Mouse (Mus musculus) spleen, adult 12 weeks (tissue): ENCODE measurements around the gene Pphln1.

Source experiments
- DNase-seq: peaks from one replicate; pipeline ENCODE4 v3.0.0; 2022; ENCODE audit warnings: low spot score

The Pphln1 gene

DNA sequence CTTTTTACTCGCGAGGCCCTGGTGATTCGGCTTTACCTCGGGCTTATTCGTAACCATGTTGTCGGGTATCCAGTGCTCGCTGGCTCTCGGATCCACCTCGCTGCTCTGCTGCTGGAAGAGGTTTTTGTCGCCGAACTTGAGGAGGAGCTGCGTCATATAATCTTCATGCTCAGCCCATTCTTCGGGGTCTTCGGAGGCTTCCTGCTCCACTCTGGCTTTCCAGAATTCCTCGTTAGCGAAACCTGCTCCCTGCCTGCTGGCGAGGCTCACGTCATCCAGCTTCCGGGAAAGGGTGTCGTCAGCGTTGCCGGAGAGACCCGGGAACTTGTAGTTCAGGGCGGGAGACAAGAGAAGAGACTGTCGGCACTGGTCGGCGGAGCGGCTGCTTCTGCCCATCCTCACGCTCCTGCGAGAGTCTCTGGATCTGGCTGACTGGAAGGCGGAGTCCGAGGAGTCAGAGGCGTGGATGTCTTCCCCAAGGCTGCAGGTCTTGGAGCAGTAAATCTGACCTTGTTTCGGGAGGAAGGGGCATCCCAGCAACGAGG lies 105.1 kb downstream of the Pphln1 start:
- DNase-seq = no peak

DNA sequence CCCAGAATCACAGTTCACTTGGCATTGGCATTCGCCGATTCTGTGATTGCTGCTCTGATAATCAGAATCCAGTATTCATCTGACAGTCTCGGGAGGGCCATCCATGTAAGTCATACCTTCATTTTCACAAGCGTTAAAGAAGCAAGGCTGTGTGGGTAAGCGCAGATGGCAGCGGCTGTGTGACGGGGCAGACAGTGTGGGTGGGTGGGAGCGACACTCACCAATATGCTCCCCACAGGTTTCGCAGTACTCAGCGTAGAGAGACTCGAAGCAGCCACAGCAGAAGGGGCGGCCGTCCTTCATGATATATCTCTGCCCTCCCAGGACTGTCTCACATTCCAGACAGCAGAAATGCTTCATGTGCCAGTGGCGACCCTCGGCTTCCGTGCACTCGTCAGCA lies 106.7 kb downstream of the Pphln1 start:
- no peak for DNase-seq

DNA sequence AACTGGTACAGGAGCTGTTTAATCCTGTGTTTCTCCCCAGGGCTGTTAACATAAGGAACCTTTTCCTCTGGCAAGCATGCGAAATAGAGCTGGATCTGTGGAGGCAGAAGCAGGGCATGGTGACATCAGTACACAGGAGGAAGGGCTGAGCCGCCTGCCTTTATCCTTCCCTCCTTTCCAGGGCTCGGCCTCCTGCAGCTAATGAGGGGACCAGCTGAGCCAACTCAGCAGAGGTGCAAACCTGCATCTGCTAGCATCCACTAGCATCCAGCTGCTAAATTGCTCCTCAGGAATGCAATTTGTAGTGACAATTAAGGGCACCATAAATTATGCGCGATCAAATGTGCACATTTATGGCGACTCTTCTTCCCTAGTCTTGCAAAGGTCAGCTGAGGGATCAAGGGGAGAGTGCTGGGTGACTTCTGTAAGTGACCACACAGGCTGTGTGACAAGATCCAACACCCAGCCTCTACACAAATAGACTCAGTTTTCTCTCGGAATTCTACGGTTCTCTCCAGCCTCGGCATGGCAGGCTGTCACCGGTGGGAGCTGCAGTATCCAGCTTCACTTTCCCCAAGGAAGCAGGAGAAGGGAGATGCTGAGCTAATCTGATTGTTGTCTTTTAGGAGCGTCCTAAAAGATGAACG lies 112.7 kb downstream of the Pphln1 start:
- no peak for DNase-seq

DNA sequence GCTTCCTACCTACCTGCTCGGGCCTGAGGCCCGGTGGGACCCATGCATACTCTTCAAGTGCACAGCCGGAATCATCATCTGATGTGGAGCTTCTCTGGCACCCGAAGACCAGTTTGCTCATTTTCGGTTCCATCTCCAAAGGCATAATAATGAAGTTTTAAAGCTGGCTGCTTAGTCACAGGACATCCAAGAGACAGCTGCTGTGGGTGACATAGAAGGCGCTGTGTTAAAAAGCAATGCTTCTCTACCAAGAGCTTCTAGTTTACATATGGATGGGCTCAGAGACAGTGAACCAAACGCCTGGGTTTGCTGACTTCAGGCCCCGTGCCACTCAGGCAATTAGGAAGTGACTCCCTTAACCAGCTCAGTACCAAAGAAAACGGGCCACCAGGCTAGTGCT lies 114.3 kb downstream of the Pphln1 start:
- DNase-seq = no peak

DNA sequence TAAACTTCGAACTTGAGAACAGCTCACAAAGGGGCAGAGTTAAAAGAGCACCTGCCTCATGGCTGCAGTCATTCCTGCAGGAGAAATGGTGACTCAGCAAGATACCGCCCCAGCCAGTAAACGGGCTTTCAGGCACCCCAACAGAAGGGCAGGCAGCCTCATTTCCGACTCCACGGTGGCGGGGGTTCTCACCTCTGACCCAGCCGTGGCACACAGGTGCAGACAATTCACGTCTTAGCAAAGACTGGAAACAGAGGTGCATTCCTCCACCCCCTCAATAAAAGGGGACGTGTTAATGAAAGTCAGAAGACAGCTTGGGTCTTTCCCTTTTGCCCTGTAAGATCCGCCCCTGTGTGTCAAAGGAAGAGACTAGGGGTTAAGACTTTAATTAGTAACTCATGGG lies 115.8 kb downstream of the Pphln1 start:
- DNase-seq = no peak

DNA sequence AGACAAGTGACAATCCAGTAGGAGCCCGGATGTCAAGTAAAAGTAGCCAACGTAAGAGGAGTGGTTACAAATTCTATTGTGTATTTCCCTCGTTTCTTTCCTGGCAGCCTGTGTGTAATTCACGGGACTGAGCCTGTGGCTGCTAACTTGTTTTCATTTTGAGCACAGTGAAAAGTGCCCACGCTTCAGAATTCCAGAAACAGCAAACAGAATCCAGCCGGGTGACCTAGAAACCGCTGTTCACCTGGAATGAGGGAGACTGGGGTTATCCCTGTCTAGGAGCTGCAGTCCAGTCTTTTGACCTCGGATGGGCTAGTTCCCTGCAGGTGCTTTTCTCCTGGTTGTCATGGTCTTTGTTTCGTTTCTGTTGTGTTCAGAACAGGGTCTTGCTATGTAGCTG lies 117.2 kb downstream of the Pphln1 start:
- DNase-seq = no peak

DNA sequence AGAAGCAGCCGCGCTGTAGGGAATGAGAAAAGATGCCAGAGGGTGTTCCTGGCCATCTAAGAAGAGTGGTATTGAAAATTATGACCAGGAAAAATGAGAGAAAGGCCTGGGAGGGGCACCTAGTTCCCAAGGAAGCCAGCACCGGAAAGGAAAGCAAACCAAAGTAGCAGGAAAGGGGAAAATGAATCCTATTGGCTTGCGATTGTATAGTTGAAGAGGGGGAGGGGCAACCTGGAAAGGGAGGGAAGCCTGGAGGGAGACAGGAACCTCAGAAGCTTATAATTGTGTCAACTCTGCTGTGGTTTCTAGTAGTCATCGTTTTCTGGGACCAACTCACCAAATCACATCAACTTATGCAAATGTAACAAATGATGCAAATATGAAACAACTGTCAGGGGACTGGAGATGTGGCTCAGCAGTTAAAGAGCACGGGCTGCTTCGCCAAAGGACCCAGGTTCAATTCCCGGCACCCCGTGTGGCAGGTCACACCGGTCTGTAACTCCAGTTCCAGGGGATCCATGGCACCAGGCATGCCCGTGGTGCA lies 118.9 kb downstream of the Pphln1 start:
- no peak for DNase-seq

DNA sequence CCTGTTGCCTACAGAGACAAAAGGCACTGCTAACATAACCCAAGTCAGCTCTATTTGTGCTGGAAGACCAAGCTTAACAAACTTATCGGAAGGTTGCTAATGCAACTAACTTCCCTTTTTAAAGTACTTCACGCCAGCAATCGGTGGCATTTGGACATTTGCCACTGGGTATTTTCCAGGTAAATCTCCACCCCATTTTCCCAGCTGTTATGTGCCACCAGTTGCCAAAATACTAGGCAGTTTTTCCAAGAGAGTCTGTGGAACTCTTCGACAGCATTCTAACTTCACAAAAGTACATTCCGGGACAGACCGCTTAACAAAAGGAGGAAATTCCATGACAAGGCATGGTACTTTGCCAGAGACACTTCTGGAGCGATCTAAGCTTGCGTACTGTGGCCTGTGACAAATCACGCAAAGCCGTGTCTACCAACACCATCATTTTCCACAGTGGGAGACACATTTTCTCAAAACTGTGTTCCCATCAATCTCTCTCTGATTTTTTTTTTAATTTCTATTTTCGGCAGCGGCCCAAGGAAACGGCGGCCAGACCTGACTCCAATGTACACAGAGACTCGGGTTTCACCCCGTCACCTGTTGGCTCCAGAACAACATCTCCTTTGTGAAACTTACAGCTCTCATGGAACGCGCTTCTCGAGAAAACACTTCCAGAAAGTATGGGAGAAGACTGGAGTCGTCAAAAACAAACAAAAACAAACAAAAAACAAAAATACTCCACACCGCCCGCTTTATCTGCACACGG lies 120.2 kb downstream of the Pphln1 start:
- DNase-seq = no peak

DNA sequence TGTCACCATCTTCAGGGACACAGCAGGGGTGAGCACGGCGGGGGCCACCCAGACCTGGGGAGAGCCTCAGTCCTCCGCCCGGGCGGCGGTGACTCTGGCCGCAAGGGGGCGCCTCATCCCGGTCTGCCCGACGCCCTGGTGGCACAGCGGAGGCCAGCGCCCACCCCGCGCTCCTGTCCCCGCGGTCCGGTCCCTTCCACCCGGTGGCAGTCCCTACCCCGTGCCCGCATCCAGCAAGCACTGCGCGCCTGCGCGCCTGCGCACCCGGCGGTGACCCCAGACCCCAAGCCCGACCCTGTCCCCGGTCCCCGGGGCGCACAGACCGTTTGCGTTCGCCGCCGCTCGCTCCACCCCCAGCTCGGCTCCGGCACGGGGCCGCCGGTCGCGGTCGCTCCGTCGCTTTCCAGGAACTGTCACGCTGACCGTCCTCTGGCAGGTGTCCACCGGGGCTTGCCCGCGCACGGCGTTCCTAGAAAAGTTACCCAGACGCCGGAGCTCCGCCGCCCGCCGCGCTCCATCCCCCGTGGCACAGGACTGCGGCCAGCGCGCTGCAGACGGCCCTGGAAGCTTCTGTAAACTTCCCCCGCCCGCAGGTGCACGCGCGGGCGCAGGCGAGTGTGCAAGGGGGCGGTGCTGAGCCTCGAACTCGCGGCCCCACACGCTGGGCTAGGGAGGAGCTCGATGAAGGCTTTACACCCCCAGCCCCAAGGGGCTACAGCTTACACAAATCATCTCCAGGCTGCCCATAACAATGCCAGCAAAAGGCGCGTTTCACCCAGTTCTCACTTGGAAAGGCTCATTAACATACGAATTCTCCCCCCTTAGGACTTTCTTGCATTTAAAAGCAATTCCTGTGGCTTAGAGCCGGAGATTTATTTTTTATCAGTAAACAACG lies 121.0 kb downstream of the Pphln1 start:
- peak; percentile 64 for DNase-seq

DNA sequence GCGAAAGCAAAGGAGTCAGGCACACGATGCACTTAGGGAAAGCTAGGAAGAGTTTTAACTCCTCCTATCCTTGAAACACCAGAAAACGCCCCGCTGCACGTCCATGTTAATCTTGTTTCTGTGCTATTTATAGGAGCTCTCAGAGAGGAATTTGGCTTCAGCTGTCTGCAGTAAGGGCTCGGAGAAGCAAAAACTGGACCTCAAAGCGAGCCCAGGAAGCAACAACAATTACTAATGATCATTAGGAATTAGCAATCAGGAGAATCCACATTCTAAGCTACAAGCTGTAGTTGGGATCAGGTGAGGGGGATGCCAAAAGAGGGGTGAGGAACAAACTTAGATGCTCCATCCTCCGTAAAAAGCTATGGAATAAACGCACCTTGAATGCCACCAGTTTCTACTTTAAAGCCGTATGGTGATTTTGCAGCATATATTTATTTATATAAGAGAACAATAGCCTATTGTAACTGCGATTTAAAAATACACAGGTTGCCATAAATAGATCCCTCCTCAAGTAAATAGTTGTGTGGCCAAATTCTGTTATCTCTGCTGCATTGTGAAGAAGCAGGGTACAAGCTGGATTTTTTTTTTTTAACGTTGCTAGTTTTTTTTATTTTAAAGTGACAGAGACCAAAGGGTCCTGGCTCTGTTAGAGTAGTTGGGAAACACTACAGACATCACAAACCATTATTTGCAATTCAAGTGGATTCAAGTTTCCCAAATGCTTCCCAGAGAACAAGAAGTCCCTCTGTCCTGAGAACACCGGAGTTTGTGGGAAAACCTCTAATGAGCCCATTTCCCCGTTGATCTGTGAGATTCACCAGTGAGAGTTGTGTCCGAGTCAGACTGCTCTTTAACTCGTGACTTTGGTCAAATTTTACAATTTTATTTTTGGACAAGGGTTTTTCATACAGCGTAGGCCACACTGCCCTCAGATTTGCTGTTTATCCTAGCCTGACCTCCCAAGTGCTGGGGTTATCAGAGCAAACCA lies 122.0 kb downstream of the Pphln1 start:
- DNase-seq = no peak

DNA sequence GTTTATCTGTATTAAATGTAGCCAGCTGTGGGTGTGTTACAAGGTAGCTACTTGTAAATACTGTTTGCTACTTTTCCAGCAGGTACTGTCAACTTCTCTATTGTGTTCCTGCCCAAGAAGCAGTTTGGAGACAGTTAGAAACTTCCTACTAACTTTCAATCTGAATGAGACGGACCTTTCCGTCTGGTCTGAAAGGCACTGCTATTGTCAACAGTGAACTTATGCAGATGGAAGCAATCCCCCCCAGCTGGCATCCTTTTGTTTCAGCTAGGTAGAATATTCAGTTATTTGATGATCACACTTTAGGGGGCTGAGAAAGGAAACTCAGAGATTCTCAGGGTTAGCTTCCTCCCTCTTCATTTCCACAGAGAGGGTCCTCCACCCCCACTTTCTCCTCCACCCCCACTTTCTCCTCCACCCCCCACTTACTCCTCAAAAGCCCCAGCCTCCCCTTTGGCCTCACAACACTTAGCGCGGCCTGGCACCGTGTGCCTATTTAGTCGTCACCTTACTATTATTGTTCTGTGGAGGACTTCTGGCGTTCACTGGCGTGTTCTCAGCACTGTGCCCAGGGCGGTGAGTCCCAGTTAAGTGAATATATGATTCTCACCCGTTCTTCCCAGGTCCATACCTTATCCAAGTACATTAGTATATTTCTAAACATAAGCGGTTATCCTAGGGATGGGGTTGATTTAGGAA lies 123.1 kb downstream of the Pphln1 start:
- no peak for DNase-seq

DNA sequence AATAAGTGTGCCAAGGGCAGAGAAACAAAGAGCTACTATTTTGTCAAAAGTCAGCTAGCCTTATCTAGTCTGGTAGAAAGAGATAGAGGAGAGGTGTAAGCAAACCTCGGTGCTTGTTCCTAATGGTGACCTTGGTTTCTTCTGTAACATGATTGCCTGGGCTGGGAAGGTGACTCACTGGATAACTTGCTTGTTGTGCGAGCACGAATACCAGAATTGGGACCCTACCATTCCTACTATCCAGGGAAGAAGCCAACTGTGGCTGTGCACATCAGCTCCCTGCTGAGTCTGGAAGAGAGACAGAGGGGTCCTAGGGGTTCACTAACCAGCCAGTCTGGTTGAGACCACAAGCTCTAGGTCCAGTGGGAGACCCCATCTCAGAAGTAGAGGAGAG lies 123.6 kb downstream of the Pphln1 start:
- DNase-seq = no peak

DNA sequence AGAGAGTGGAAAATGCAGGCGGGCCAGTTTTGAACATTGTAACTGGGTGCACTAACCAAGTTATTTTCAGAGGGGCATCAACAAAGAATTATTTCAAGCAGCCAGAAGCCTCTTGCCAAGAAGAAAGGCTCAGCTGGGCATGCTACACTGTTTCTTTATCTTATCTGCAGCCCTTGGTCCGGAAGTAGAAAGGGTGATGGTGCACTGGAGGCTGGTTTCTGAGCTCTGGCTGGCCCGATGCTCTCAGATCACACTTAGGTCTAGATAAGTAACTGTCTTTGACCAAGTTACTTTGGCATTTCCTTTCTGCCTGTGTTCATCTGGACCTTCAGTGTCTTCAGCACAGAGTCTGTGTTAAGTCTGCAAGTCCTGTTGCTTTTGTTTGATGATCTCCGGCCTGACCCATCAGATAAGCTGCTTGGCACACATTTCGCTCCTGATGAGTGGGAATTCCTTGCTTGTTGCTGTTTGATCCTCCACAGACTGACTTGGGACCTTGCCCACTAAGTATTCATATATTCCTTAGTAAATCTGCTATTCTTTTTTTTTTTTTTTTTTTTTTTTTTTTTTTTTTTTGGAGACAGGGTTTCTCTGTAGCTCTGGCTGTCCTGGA lies 127.3 kb downstream of the Pphln1 start:
- DNase-seq = no peak

DNA sequence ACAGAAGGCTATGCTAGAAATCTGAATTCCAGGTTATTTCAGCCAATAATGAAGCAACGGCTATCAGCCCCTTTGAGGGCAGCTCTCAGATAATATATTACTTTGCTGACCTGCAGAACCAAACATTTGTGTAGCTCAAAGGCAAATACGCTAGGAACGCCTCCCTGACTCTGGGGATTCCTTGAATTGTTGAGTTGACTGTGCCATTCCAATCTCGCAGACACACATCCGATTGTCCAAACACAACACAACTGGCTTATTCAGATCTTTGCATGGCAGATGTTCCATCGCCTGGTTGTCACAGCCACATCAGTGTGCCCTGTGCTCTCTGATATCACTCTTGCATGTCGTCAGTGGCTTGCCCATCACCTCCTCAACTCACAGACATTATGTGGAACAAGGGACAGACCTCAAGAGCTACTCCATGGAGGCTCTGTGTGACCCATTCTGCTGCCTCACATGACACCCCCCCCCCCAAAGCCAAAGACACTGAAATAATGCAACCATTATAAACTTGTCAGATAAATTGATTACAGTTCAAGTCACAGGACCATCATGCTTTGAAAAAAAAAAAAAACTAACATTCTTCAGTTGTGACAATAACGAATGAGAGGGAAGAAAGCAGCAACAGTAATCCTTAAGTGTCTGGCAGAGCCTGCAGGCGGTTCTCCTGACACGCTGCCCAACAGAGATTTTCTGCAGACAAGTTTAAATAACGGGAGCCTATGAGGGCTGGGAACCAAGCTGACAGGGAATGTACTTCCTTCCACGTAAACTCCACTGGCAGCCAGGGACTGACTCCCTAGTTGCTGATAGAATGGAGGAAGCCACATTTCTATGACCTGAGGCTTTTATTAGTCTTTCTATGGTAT lies 131.9 kb downstream of the Pphln1 start:
- no peak for DNase-seq

DNA sequence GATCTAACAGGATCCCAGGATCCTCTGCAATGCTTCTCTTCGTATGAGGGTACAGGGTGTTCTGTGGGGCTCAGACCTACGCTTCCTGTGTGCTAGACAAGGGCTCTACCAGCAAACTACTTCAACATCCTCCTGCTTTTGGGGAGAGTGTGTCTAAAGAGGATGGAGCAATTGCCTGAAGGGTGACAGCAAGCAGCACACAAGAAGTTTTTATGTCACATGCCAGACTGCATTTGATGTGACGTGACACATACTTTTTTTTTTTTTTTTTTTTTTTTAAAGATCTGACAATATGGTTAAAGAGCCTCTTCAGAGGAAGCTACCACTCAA lies 132.5 kb downstream of the Pphln1 start:
- no peak for DNase-seq

DNA sequence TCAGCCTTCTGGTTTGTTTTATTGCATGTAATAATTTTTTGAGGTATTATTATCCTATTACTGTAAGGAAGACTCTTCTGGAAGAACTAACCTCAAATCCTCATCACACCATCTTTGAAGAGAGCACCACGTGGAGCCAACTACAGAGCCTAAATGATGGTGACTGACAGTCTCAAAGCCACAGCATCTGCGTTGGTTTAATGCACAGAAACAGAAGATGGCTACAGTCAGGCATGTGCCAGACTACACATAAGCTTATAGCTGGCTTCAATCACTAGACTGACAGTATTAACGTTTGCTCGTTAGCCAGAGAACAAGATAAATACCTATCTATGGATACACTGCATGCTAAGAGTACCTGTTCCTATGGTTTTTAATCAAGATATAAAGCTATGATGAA lies 138.0 kb downstream of the Pphln1 start:
- no peak for DNase-seq

DNA sequence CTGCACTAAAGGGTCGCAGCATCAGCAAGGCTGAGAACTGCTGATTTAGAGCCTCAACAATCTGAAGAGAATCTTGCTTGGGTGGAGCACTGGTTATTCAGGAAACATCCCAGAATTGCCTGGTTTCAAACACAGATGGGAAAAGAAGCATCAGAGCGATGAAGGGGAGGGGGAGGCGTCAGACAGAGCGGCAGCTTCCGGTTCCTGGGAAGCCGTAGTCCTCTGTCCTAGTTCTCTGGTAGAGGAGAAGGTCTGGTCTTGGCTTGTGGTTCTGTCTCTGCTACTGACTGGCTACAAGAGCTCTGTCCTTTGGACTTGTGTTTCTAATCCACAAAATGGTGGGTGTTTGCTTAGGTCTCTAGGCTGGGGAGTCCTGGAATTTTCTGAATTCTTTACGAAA lies 139.6 kb downstream of the Pphln1 start:
- DNase-seq = no peak

DNA sequence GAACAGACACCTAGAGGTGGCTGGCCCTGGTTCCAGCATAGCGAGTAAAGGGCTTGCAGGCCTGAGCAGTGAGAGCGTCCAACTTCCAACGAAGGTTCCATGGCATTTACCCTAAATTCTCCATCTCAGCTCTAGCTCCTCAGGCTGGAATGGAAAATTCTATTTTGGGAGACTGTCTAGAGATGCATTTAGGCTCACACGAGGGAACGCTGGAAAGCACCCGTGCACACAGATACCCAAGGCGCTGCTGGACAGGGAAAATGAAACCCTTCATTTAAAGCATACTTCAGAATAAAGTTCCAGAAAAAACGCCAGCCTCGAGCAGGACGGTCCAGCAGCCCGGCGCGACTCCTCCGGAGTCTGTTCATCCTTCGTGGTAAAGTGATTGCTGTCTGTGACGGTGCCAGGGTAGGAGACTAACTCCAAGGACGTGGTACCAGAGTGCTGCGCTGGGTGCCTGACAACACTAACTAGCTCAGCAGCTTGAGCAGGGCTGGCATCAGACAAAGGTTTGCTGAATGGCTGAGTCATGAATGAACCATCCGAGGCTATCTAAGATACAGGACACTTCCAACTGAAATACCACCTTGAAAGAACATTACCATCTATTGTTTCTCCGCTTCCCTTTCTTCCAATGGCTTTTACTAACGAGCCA lies 140.5 kb downstream of the Pphln1 start:
- no peak for DNase-seq

DNA sequence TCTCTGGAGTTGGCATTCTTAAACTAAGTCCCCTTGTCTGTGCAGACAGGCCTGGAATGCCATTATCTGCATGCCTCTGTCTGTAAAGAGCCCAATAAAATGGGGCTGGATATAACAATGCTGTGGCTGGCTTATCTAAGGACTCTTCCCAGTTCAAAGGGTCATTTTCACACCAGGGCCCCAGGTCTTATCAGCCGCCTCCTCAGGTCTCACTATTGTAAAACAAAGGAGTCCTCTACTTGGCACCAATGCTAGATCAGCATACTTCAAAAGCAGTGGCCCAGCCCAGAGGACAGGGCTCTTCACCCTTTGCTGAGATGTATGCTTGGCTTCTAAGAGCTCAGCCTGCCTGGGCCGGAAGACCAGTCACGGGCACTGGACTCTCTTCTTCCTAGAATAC lies 141.3 kb downstream of the Pphln1 start:
- no peak for DNase-seq
